Mouse (Mus musculus): Measurements from ENCODE around the gene Fam129a. TPM values are rescaled to one million over a fixed set of nuclear protein-coding genes. Genes with fewer than 3 reads are reported as not detected.
"Not testable (repeated sequence)": the region's sequence is repeated elsewhere in the genome, so short reads cannot be mapped to it uniquely, and the experiment has no call there.

Gene Fam129a
- total RNA-seq, 2 experiments from 2014 or later = 2.6 to 5.3 TPM

- intact Hi-C loops (cut with DNase I) = no loop called here
- DNase-seq = no peak
These were observed 119.1 kb downstream of the Fam129a start for GRCm38 (mm10) chr1:151690061-151690460.

- intact Hi-C loops (cut with DNase I) = no loop called here
- no peak for DNase-seq
These were observed 119.7 kb downstream of the Fam129a start for GRCm38 (mm10) chr1:151690583-151691193.

- peak; percentile 23 for DNase-seq
- intact Hi-C loops (cut with DNase I) = not testable (repeated sequence)
These were observed 121.9 kb downstream of the Fam129a start for GRCm38 (mm10) chr1:151692867-151693266.

DNA sequence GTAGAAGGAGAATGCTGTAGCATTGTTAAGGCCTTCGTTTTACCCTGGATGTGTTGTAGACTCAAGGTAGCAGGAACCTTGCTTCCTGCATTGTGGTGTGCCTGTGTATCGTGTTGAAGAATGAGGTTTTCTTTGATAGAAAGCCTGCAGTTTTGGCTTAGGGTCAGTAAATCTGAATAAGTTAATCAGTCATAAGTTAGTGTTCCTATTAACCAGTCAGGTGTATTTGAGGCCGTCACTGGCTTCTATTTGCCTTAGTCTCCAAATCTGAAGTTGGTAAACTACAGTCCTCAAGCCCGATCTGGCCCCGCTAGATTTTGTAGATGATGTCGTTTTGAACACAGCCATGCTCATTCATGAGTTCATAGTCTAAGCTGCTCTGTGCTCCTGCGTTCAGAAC, 125.8 kb downstream of the Fam129a start:
- intact Hi-C loops (cut with DNase I) = no loop called here
- no peak for DNase-seq

DNA sequence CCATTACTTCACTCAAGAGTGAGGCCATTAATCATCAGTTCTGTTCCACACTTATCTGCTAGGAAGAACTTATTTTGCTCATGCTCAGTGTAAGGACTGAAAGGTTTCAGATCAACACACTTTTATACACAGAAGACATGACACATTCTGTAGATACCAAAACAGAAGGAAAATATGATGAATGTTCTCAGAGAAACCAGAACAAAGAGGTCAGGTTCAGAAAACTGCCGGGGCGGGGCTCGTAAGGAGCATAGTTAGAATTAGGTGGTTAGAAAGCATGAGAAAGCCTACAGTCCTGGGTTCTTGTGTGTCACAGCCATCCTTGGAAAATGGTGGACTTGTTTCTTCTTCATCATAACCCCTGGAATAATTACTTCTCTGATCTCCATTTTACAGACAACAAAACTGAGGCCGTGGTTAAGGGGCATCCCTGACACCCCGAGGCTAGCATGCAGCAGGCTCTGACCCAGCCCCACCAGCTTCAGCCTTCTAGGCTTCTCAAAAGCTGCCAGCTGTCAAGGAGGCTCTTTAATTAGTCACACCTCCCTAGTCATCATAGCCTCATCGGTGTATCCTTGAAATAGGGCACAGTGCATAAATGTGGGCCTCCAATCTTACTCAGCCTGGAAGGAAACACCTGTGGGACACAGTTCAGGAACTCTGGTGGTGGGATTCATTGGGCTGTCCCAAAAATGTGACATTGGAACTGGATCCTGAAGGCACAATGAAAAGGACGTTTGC, 127.1 kb downstream of the Fam129a start:
- intact Hi-C loops (cut with DNase I) = no loop called here

DNA sequence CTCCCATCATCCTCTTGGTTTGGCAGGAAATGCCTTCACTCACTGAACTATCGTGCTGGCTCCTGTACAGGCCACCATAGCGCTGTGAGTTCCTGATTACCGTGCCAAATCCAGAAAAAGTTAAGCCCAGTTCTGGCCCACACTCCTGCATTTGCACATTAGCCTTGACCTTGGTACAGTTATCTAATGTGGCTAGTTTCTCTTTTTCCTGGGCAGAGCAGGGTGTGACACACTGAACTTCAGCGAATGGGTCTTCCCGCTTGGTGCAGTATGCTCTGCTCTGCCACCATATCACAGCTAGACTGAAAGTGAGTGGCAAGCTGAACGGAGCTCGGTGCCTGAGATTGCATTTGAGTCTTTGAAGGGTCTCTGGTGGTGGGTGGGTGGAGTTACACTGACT, 128.4 kb downstream of the Fam129a start:
- intact Hi-C loops (cut with DNase I) = no loop called here
- DNase-seq = no peak

More for the DNA sequence above, 127.1 kb downstream of the Fam129a start:
- no peak for DNase-seq

GRCm38 (mm10) chr1:151702816-151703215, 131.8 kb downstream of the Fam129a start:
- intact Hi-C loops (cut with DNase I) = no loop called here
- no peak for DNase-seq

GRCm38 (mm10) chr1:151705723-151706396, 134.9 kb downstream of the Fam129a start:
- peak; percentile 72 for DNase-seq
- intact Hi-C loops (cut with DNase I) = loop anchor here (5.0 kb wide), 2 partner anchors 144 to 224 kb away; no protein-coding TSS in a partner anchor

GRCm38 (mm10) chr1:151706397-151706752, 135.4 kb downstream of the Fam129a start:
- intact Hi-C loops (cut with DNase I) = loop anchor here (5.0 kb wide), 2 partner anchors 144 to 224 kb away; no protein-coding TSS in a partner anchor
- DNase-seq = no peak

DNA sequence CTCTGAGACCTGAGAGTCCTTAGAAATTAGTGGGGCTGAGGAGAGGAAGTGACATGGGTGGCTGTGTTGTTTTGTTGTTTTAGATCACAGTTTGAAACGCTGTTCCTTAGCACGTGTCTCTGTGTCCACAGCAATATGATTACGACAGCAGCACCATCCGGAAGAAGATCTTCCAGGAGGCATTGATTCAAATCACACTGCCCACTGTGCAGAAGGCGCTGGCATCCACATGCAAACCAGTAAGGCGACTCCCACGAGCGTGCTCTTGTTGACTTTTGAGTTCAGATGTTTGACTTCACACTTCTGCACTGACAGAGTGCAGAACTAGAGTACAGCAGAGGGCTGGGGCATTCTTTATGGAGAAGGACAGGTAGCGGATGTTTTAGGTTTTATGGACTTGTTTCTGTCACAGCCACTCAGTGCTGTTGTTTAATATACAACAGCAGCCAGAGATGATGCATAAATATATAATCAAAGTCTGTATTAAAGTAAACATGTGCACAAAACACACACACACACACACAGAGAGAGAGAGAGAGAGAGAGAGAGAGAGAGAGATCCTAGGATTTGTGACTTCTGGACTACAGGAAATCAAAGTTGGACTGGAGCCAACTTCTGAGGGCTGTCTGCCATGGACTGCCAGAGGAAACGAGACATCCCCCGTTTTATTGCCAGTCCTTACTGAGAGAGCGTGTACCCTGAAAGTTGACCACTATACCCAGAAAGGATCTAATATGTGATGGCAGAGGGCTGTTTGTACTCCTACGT, 138.2 kb downstream of the Fam129a start:
- intact Hi-C loops (cut with DNase I) = loop anchor here (5.0 kb wide), 2 partner anchors 147 to 227 kb away; no protein-coding TSS in a partner anchor
- peak; percentile 61 for DNase-seq

GRCm38 (mm10) chr1:151709734-151710022, 138.7 kb downstream of the Fam129a start:
- DNase-seq = no peak
- intact Hi-C loops (cut with DNase I) = loop anchor here (5.0 kb wide), 2 partner anchors 147 to 227 kb away; no protein-coding TSS in a partner anchor

GRCm38 (mm10) chr1:151710424-151711055, 139.6 kb downstream of the Fam129a start:
- intact Hi-C loops (cut with DNase I) = no loop called here
- DNase-seq = no peak

GRCm38 (mm10) chr1:151711062-151711461, 140.1 kb downstream of the Fam129a start:
- intact Hi-C loops (cut with DNase I) = no loop called here
- DNase-seq = no peak

DNA sequence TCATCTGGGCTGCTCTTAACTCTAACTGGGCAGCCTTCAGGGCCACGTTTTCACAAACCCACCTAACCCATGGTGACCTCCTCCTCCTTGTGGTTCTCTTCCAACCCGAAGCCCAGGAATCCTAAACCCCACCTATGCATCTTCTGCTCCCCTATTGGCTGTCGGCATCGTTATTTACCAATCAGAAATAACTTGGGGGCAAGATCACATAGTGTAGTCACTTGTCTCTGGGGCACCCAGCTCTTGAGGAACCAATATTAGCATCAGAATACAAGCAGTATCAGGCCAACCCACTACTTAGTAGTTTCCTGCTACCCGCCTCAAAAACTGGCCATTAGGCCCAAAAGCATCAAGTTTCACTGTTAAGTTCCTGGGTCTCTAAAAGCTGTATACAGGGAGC, 141.7 kb downstream of the Fam129a start:
- DNase-seq = no peak
- intact Hi-C loops (cut with DNase I) = no loop called here

DNA sequence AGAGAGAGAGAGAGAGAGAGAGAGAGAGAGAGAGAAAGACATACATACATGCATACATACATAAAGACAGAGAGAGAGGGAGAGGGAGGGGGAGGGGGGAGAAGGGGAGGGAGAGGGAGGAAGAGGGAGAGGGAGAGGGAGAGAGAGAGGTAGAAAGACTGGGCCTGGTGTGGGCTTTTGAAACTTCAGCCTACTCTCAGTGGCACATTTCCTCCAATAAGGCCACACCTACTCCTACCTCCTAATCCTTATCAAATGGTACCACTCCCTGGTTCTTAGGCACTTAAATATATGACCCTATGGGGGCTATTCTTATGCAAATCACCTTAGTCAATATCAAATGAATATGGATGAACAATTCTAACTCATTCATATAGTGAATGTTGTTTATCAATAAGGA, 142.6 kb downstream of the Fam129a start:
- intact Hi-C loops (cut with DNase I) = no loop called here
- DNase-seq = no peak

DNA sequence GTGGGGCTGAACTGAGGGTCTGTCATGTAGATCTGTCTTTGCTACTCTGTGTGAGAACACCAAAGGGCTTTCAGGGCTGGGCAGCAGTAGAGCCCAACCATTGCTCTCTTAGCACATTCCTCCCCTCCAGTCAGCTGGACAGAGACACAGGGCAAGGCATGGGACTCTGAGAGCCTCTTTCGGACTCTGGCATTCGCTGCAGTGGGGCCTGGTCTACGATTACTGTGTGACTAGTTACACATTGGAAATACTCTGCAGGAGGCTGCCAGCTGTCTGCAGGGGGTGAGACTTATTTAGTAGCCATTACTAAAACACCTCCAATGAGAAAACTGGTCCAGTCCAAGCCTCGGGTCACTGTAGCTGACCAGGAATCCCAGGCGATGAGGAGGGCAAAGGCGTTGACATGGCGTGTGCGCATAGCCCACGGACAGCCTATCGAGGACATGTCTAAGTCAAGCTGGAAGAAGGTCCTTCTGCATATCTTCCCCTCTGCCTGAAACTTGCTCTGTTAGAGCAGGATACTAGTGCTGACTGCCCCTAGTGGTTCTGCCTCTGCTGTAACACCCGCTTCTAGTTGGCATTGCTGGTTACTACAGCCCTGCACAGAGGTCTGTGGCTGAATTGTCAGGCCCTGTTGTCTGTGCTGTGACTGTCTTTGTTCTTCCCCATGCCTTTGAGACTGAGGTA, 145.2 kb downstream of the Fam129a start:
- intact Hi-C loops (cut with DNase I) = no loop called here
- DNase-seq = no peak

GRCm38 (mm10) chr1:151717624-151718023, 146.6 kb downstream of the Fam129a start:
- no peak for DNase-seq
- intact Hi-C loops (cut with DNase I) = no loop called here

DNA sequence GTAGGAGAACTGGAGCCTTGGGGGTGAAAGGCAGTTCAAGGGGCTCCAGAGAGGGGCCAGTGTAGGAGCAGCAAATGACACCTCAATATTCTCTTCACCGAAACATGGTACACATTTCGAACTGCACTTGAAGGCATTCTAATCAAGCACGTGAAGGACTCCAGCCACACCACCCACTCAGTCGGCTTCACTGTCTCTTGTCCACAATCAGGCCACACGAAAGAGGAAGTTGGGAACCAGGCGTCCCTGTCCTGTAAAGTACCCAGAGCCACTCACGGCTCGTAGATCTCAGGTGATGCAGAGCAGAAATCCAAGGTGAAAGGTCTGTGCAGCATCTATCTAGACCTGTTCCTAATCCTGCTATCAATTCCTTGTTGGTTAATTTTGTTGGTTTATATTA, 147.6 kb downstream of the Fam129a start:
- DNase-seq = no peak
- intact Hi-C loops (cut with DNase I) = no loop called here

DNA sequence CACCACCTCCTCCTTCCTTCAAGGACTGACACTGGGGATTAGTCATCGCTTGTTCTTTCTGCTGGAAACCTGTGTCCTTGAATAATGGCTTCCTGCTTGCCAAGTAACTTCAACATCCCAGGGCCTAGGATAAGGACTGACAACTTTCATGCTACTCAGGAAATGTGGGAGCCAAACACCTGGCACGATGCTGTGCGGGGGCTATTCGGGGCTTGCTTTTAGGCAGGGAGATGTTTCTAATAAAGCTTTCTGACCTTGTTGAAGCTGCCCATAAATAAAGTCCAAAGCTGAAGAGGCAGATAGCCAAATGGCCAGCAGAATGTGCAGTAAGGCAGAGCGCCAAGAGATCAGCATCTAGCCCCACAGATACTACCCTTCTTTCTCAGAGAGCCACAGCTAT, 148.9 kb downstream of the Fam129a start:
- intact Hi-C loops (cut with DNase I) = no loop called here
- no peak for DNase-seq

- DNase-seq = no peak
- intact Hi-C loops (cut with DNase I) = no loop called here
These were observed 149.6 kb downstream of the Fam129a start for GRCm38 (mm10) chr1:151720566-151720965.
